Mouse (Mus musculus) gastrocnemius, postnatal 36 days (tissue): ENCODE results near the gene Lrrc8e. TPM values are rescaled to one million over a fixed set of nuclear protein-coding genes. Genes with fewer than 3 reads are reported as not detected.
"Not testable (repeated sequence)": the region's sequence is repeated elsewhere in the genome, so short reads cannot be mapped to it uniquely, and the experiment has no call there.

Source experiments
- DNase-seq, 2 experiments: peaks; one replicate each; pipeline ENCODE4 v3.0.0; 2022
- intact Hi-C: fragments of 180-260 bp; cut with DNase I; formaldehyde crosslinking; loops from one replicate; pipeline ENCODE4 v1.15.1; 2025
- total RNA-seq, 2 experiments: library from RNA; stranded (reverse); gene quantifications; 2 replicates each; pipeline ENCODE4 v1.2.3; 2021

Gene Lrrc8e
- total RNA-seq, 2 experiments from 2014 or later: 0.07 TPM; not detected in 1

DNA sequence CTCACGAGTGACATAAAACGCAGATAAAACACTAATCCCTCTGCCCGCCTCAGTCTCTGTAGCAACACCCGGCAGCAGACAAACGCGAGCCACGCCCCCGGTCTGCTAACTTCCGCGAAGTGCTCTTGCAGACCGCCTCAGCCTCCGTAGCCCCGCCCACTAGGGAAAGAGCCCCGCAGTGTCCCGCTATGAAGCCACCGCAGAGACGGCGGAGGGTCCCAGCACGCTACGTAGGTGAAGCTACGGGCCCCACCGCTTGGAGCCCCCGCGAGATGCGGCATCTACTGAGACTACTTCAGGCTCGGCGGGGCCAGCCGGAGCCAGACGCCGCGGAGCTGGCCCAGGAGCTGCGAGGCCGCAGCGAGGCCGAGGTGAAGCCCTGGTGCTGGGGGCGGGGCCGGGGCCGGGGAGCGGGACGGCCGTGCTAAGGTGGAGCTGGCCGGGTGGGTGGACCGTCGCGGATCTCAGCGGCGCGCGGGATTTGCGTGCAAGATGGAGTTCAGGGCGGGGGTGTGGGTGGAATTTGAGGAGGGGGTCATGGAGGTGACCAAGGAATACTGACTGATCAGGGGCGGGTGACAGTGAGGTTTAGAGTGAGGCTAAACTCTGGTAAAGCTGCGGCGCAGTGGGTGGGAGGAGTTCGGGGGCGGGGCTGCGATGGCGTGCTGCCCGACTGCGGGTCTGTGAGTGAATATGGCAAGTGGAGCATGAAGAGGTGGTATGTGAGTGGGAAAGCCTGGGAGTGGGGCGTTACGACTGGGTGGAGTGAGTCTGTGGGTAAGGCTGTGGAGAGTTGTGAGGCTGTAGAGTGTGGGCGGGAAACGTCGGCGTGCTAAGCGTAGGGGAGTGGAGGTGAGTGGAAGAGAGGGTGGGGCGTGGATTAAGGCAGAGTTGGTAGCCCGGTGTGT, 26.6 kb downstream of the Lrrc8e start, which contains the start of gene Snapc2:
TSS of gene Snapc2 (plus strand) at position 147 of the 908 bp plus-strand sequence.
- intact Hi-C loops: loop anchor here (5.0 kb wide), 1 partner anchor 69 kb away; no protein-coding TSS in a partner anchor
- DNase-seq: peak; percentile 94

DNA sequence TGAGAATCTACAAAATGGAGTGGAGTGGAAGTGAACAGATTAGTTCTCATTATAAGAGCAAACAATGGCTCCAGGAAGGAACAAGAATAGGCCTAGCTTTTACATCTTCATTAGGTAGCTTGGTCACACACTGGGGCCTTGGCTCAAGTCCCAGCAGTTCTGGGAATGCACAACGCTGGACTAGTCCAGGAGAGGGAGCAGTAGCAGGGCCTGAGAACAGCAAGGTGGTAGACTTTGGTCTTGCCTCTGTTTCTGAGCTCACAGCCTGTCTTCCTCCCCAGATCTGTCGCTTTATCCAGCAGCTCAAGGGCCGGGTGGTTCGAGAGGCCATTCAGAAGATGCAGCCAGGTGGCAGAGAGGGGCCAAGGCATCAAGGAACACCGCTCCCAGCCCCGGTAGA, 27.4 kb downstream of the Lrrc8e start:
- no peak for DNase-seq
- intact Hi-C loops: loop anchor here (5.0 kb wide), 1 partner anchor 68 kb away; no protein-coding TSS in a partner anchor

DNA sequence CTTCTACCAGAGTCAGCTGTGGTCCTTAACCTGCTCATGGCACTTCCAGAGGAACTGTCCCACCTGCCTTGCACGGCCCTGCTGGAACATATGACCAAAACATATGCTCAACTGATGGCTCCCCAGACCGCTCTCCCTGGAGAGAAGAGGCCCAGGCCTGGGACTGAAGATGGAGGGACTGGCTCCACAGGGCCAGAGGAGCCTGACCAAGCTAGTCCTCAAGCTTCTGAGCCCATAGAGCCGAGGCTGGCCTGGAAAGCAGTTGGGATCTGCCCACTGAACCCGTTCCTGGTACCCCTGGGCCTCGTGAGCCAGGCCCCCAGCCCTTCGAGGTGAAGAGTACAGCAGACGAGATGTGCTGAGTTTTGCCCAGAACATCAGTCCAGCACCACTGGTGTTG, 28.8 kb downstream of the Lrrc8e start:
- not testable (repeated sequence) for DNase-seq
- intact Hi-C loops: loop anchor here (5.0 kb wide), 1 partner anchor 113 kb away; no protein-coding TSS in a partner anchor

DNA sequence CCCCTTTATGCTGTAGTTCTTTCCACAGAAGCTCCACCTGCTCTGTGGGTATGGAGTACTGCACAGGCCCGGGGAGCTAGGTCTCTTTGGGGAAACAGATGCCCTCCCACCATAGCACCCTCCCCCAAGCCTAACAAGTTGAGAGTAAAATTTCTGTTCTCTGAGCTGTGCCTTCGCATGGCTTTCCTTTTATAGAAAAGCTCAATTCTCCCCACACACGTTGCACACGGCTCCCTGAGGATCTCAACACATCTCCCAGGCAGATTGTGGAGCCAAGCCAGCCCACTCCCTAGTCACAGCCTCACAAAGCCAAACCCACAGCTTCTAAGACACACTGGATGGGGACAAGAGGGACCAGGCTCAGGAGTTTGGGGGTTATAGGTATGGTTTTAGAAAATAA, 30.3 kb downstream of the Lrrc8e start:
- intact Hi-C loops: loop anchor here (5.0 kb wide), 1 partner anchor 115 kb away; no protein-coding TSS in a partner anchor

DNA sequence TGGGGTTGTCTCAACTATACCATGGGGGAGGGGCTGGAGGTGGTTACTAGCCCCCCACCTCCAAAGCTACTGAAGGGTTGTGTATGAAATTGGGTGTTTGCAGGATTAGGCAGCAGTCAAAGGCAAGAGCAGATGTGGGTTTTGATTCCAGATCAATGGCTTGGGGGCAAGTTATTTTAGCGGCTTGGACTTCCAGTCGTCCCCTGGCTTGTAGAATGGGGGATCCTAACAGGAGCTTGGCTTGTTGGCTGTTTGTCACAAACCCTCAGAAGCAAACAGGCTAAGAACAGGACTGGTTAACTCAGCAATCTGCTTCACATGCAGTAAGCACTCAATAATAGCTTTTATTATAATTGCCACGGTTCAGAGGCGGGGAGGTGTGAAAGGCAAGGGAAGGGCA, 30.7 kb downstream of the Lrrc8e start:
- intact Hi-C loops: loop anchor here (5.0 kb wide), 1 partner anchor 115 kb away; no protein-coding TSS in a partner anchor
- DNase-seq: no peak

More for the DNA sequence above, 30.3 kb downstream of the Lrrc8e start:
- DNase-seq: no peak

DNA sequence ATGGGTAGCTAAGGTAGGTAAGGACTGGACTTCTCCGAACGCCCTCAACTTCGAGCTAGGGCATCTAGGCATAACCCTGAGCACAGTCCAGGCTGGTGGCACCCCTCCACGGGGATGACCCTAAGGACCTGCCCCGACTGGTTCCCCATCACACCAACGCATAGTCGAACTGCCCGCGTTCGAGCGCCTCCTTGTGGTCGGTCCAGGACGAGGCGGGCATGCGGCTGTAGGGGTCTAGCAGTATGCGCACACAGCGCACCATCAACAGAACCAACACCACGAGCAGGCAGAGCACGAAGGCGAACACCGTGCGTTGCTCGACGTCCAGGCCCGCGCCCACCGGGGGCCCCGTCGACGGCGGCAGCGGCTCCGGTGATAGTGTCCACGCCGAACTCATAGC, 31.6 kb downstream of the Lrrc8e start:
- DNase-seq: peak; percentile 51 to 59
- intact Hi-C loops: loop anchor here (5.0 kb wide), 1 partner anchor 116 kb away; no protein-coding TSS in a partner anchor

DNA sequence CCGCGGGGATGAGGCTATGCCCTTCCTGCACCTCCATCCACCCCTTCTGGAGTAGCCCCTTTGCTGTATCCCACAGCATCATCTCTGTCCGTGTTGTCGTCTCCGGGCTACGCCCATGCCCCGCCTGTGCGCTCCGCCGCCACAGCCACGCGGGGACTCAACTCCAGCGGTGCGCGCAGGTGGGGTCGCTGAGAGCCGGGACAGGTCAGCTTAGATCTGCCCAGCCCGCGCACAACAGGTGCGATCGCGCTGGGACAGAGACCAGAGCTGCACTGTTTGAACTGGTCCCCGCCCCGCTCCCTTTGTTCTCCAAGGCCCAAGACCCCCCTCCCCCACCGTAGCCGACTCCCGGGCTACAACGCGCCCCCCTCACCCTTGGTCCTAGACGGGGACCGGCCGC, 32.1 kb downstream of the Lrrc8e start:
- no peak for DNase-seq

DNA sequence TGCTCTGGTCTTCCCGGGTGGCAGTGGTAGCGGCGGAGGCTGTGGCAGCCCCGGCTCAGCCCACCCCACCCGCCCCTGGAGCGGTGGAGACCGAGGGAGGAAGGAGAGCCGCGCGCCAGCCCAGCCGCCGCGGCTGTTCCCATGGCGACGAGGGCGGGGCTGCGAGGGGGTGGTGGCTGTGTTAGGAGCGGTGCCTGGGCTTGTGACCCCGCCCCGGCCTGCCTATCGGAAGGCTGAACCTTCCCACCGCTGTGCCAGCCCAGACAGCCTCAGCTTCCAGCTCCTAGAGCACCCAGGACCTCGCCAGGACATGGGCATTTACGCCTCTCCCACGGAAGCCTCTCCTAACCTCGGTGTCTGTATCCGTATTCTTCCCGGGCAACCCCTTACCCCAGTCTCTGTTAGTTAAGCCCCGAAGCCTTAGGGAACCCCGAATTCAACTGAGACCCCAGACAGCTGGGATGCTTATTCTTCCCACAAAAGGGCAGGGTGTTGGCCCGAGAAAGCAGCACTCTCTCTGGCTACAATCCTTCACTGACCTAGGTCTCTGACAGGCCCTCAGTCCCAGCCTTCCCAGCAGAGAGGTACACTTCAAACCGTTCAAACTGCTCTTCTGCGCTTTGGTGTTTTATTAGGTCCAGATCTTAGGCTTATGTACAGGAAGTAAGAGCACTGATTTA, 32.6 kb downstream of the Lrrc8e start, which contains the start of gene Ctxn1:
TSS of gene Ctxn1 (minus strand) at position 150 of the 680 bp plus-strand sequence.
- intact Hi-C loops: loop anchor here (5.0 kb wide), 1 partner anchor 117 kb away; no protein-coding TSS in a partner anchor

More for the DNA sequence above, 32.1 kb downstream of the Lrrc8e start:
- intact Hi-C loops: loop anchor here (5.0 kb wide), 1 partner anchor 116 kb away; no protein-coding TSS in a partner anchor

DNA sequence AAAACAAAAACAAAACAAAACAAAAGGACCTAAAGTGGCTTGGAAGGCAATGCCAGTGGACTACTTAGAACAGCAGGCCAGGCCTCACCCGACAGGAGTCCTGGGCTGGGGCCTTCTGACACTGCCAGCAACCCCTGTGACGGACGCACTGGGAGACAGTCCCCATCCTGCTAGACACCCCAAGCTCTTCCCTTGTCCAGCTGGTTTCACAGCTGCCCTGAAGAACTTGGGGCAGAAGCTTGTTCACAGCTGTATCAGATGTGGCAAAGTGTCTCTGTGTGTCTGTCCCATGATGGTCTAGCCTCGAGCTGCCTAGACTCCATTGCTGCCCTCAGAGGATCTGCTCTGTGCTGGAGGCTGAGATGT, 33.2 kb downstream of the Lrrc8e start:
- DNase-seq: no peak
- intact Hi-C loops: loop anchor here (5.0 kb wide), 1 partner anchor 117 kb away; no protein-coding TSS in a partner anchor

More for the DNA sequence above, 32.6 kb downstream of the Lrrc8e start, which contains the start of gene Ctxn1:
- peak; percentile 84 to 91 for DNase-seq

DNA sequence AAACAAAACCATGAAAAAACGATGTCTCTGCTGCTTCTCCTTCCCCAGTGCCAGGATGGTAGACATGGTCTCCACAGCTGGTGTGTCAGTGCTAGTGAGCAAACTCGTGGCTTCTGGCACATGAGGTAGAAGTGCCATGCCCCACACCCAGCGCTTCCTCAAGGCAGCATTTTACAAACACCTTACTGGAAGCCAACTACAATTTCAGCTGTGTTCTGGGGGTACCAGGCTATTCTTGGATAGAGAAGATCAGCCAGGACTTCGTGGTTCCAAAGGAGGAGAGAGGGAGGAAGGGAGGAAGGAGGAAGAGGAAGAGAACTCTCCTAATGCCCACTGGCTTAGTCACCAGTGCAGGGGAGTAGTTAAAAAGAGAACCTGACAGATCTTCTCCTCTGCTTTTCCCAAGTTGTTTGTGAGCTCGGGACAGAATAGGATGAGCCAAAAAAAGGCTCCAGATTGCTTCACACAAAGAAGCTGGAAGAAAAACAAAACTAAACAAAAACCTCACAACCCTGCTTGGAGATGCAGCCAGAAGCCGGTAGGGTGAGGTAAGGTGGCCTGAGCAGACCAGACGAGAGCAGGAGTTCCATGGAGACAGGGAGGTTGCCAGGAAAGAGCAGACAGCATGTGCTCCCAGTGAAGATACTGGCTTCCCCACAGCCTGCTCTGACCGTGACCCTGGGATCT, 36.6 kb downstream of the Lrrc8e start:
- DNase-seq: no peak
- intact Hi-C loops: no loop called here

DNA sequence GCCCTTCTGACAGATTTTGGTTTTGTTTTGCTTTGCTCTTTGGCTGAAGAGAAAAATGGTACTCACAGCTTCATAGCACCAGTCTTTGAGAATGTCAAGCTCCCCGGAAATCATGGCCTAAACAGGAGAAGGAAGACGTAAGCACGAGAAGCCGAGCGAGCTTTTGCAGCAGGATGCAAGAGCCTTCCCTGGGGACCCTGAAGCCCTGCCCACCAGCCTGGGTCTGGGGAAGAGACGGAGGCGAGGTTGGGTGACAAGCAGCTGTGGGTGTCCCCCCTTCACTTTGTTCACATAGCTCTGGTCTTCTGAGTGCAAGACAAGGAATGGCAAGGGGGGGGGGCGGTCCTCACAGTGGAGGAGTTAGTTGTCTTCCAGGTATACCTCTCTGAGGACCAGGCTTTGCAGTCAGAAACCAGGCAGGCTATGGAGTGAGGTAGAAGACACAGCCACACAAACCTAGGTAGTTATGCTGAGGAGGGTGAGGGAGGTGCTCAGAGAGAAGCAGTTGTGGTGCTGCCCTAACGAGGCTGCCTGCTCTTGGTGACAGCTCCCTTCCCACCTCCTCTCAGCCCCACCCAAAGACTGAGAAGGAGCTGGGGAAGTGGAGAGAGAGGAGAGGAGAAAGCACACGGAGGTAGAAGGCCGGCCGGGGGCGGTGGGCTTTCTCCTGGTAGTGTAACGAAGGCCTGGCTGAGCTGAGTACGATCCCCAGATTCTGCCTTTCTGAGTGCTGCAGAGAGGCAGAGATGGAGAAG, 38.7 kb downstream of the Lrrc8e start:
- intact Hi-C loops: loop anchor here (5.0 kb wide), 1 partner anchor 107 kb away; no protein-coding TSS in a partner anchor
- DNase-seq: no peak

DNA sequence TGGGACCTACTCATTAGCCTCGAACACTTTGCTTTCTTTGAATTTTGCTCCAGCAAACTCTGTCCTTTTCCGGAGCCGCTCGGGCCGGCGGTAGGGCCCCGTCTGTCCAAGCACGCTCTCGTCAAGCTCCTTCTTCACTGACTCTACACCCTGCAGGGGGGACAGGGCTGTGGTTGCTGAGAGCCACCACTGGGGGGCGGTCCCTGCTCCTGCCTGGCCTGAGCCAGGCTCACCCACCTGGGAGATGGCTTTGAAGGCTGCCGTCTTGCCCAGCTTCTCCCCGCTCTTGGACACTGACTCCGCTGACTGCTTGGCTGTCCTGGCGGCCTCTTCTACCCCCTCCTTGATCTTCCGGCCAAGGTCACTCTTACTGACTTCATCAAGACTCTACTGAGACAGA, 41.0 kb downstream of the Lrrc8e start:
- intact Hi-C loops: loop anchor here (5.0 kb wide), 1 partner anchor 105 kb away; no protein-coding TSS in a partner anchor

DNA sequence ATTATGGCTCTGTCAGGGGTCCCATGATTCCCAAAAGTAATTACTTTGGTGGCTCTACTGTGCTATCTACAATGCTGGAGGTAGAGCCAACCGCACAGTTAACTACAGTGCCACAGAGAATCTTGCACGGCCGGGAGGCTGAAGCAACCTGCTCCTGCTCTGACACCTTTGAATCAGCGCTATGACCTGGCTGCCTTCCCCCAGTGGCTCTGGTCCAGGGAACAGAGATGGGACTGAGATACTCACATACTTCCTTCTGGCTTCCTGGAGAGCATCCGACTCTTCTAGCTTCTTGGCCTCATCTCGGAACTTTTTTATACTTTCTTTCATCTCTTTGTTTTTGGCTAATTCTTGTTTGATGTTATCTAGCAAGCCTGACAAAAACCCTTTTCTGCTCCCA, 43.0 kb downstream of the Lrrc8e start:
- DNase-seq: no peak
- intact Hi-C loops: loop anchor here (5.0 kb wide), 1 partner anchor 103 kb away; no protein-coding TSS in a partner anchor

More for the DNA sequence above, 41.0 kb downstream of the Lrrc8e start:
- no peak for DNase-seq

DNA sequence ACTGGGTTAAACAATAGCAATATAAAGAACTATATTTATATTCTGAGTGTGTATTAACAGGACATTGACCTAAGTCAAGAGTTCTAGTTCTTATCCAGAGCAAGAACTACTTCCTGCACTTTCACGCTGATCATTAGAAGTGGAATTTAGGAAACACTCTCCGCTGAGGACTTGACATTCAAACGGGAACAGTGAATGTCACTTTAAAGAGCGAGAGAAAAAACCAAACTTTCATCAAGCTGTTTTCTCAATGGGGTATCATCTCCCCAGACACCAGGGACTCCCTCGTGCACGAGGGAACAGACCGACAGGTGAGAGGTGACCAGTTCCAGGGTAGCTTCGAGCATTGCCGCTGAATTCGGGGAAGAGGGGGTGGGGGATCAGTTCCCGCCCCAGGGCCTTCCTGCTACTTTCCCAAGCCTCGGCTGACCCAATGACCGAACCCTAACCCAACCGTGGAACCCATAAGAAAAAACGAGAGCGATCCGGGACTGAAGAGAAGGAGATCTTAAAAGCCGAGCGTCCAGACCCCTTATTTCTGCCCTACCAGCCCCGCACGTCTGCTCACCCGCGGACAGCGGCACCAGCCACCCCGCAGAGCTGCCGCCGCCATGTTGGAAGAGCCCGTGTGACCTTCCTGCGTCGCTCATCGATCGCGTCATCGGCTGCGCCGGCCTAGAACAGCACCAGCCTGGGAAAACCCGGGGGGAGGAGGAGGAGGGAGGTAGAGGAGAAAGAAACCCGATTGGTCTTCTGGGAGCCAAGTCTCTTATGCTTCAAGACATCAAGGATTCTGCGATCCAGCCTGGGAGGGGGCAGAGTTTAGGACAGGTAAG, 48.9 kb downstream of the Lrrc8e start, which contains the start of gene Timm44:
TSS of gene Timm44 (minus strand) at position 639 of the 836 bp plus-strand sequence.
- intact Hi-C loops: loop anchor here (5.0 kb wide), 1 partner anchor 47 kb away; no protein-coding TSS in a partner anchor
- DNase-seq: peak; percentile 86 to 90

DNA sequence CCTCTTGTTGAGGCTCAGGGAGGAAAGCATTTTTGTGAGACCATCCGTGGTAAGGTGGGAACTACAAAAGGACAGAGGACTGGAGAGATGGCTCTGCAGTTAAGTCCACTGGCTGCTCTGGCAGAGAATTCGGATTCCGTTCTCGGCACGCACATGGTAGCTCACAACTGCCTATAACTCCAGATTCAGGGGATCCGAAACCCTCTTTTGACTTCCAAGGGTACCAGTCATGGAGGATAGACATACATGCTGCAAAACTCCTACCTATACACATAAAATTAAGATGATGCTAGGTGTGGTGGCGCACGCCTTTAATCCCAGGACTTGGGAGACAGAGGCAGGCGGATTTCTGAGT, 49.5 kb downstream of the Lrrc8e start:
- intact Hi-C loops: loop anchor here (5.0 kb wide), 1 partner anchor 46 kb away; no protein-coding TSS in a partner anchor

More for the DNA sequence above, 49.5 kb downstream of the Lrrc8e start:
- no peak for DNase-seq
